Mouse (Mus musculus): Measurements from ENCODE around the gene Nop10.
"Not testable (repeated sequence)": the region's sequence is repeated elsewhere in the genome, so short reads cannot be mapped to it uniquely, and the experiment has no call there.

Nop10 gene

DNA sequence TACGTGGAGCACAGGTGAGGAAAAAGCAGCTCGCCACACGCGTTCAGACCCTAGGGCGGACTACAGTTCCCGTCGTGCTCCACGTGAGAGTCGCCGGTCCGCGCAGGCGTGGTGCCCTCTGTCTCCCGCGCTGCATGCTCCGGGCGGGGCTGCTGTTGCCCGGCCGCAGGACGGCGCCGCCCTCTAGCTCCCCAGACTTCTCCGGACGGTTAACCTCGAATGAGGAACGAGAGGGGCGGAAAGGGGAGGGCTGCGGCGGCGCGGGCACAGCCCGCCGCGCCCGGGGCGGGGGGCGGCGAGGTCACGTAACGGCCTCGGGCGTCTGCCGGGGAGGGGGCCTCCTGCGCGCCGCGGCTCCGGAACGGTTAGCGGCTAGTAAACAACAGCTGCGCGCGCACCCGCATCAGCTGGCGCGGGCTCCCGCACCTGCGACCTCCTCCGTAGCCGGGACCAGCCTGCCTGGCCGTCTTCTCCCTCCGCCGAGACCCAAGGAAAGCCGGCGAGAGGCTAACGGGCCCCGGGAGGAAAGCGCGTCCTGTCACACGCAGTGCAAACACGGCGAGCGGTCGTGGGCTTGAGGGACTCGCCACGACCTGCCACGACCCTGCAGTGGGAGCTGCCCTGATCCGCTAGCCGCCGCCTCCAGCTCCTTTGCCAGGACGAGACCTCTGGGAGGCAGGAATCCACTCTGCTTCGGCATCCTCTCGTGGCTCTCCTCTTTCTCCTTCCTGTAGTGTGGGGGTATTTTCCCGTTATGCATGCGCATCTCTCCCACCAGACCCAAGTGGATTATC lies 3.9 kb downstream of the Nop10 start, which contains the start of gene Slc12a6:
Gene Slc12a6, plus strand, starts transcription at position 378 of the 794 bp plus-strand sequence.
- peak; percentile 97 for DNase-seq (ENCODE audit: low read depth, low spot score)

GRCm38 (mm10) chr2:112266242-112266592 lies 4.5 kb downstream of the Nop10 start, which contains the start of gene Gm21985:
Gene Gm21985 (plus strand): TSS chr2:112266314.
- DNase-seq (ENCODE audit: low read depth, low spot score) = peak; percentile 66

- DNase-seq (ENCODE audit: low read depth, low spot score) = peak; percentile 29
Measured at GRCm38 (mm10) chr2:112266780-112267179, 5.1 kb downstream of the Nop10 start.

DNA sequence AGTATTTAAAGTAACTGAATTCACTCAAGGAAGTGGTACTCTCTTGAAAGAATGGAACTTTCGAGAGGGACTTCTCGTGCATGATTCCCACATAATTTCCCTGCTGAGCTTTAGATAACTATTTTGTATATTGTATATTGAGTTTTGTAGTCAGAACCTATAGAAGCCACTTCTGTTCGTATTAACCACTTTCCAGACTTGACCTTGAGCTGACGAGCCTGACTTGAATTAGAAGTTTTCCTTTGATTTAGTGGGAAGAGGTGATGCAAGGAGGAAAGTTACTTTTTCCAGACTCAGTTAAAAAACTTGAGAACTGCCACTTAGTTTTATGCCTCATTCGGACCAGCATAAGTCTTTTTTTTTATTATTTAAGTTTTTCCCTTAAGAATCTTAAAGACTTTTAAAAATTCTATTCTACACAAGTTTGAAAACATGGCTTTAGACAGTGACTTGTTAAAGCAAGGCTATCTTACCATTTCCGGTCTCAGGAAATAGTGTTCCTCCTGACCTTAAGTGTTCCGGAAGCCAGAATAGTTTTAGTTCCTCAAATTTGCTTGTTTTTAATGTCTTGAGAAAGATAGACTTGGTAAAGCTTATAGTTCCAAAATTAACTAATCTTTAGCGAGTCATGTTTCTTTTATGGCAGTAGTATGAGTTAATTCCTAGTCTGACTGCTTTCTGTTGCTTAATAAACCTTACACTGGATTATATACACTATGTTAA lies 6.0 kb downstream of the Nop10 start:
- DNase-seq (ENCODE audit: low read depth, low spot score) = peak; percentile 55

DNA sequence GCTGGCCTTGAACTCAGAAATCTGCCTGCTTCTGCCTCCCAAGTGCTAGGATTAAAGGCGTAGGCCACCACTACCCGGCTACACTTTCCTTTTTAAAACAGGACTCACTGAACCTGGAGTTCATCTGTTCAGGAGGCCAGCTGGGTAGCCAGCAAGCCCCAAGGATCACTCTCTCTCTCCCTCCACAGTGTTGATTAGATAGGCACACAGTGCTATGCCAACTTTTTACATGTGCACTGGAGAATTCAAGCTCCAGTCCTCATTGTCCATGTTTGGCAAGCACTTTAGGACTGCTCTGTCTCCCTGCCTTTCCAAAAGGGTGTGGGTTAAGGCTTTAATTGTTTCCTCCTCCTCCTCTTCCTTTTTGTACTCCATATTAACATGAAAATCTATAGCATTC lies 8.3 kb downstream of the Nop10 start:
- no peak for DNase-seq (ENCODE audit: low read depth, low spot score)

- no peak for DNase-seq (ENCODE audit: low read depth, low spot score)
Measured at GRCm38 (mm10) chr2:112272909-112273308, 11.2 kb downstream of the Nop10 start.

DNA sequence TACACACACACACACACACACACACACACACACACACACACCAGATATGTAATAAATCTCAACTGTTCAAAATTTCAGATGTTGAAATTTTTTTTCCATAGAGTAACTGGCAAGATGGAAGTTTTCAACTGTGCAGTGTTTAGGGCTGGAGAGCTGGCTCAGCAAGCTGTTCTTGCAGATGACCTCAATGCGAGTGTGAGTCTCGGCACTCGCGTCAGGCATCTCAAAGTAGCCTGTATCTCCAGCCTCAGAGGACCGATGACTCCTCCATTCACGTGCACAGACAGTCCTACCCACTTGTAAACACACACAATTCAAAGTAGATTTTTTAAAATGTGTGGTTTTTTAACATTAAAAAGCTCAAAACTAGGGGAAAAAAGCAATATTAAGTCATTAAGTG lies 11.7 kb downstream of the Nop10 start:
- no peak for DNase-seq (ENCODE audit: low read depth, low spot score)

- DNase-seq (ENCODE audit: low read depth, low spot score) = no peak
Measured at GRCm38 (mm10) chr2:112276870-112277269, 15.1 kb downstream of the Nop10 start.

GRCm38 (mm10) chr2:112282846-112283245 lies 21.1 kb downstream of the Nop10 start:
- DNase-seq (ENCODE audit: low read depth, low spot score) = no peak

- peak; percentile 47 for DNase-seq (ENCODE audit: low read depth, low spot score)
Measured at GRCm38 (mm10) chr2:112284363-112285030, 22.8 kb downstream of the Nop10 start.

DNA sequence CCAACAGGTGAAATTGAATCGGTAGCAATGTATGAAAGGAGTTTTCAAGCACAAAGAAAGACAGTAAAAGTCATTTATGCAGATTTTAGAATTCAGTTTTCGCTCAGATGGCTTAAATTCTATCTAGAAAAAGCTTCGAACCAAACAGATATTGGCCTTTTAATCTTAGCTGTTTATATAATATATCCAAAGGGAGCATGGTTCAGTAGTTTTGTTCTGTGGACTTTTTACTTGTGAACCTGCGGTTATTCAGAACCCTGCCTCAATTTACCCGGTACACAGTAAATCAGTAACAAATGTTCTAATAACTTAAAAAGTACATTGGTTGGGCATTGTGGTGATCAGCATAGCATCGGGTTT lies 23.3 kb downstream of the Nop10 start:
- no peak for DNase-seq (ENCODE audit: low read depth, low spot score)

GRCm38 (mm10) chr2:112286062-112286461 lies 24.3 kb downstream of the Nop10 start:
- DNase-seq (ENCODE audit: low read depth, low spot score) = not testable (repeated sequence)

DNA sequence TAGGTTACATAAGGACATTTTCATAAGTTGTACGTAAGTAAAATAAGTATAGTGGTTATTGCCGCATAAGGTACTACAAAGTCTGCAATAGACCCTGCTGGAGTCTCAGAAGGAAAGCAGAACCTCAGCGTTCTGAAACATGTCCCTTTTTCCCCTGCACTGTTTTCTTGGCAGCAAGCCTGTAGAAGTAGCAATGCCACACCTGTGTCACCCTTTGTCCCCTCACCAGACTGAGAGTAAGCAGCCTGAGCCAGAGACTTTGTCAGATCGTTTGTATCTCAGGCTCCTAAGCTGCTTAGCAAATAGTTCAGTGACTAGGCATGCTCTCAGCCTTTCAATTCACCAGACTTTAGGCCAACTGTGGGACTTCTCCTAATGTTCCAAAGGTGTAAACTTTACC lies 25.3 kb downstream of the Nop10 start:
- no peak for DNase-seq (ENCODE audit: low read depth, low spot score)

DNA sequence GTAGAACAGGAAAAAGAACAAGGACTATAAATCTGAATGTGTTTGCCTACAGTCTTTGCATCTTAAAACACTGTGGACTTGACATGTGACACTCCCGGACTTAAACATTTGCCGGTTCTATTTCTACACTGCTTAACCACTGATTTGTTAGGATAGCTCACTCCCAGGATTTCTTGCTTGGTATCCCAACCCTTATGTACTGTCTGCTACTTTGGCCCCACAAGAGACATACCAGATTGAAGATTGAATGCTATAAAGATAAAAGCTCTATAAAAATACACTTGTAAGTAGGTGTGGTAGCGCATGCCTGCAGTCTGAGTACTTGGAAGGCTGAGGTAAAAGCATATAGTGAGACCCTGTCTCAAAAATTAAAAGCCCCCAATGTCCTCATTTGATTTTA lies 27.8 kb downstream of the Nop10 start:
- no peak for DNase-seq (ENCODE audit: low read depth, low spot score)

GRCm38 (mm10) chr2:112292823-112293222 lies 31.1 kb downstream of the Nop10 start:
- DNase-seq (ENCODE audit: low read depth, low spot score) = no peak

GRCm38 (mm10) chr2:112296211-112296610 lies 34.5 kb downstream of the Nop10 start:
- no peak for DNase-seq (ENCODE audit: low read depth, low spot score)

DNA sequence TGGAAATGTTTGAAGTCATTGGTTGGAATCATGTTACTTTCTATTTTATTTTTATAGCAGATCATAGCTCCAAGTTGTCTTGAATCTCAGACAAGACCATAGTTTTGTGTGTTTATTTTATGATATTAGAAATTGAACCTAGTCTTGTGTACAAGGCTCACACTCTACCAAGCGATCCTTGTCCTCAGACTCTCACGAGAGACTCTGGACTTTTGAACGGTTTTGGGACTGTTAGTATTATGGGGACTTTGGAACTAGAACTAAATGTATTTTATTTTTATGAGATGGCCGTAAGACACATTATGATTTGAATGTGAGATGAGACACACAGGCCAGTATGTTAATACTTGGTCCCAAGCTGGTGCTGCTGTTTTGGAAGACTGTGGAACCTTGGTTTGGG lies 36.5 kb downstream of the Nop10 start:
- no peak for DNase-seq (ENCODE audit: low read depth, low spot score)

GRCm38 (mm10) chr2:112308671-112309070 lies 46.9 kb downstream of the Nop10 start:
- no peak for DNase-seq (ENCODE audit: low read depth, low spot score)

GRCm38 (mm10) chr2:112309161-112309600 lies 47.5 kb downstream of the Nop10 start:
- DNase-seq (ENCODE audit: low read depth, low spot score) = peak; percentile 31

Data from CD4-positive, CD25-positive, alpha-beta regulatory T cell, adult 2 months (primary cell).